Mouse (Mus musculus): ENCODE results near the gene Krtap26-1. TPM values are rescaled to one million over a fixed set of nuclear protein-coding genes. Genes with fewer than 3 reads are reported as not detected.

Krtap26-1 gene
- polyA plus RNA-seq, 1 experiment, result not detected

DNA sequence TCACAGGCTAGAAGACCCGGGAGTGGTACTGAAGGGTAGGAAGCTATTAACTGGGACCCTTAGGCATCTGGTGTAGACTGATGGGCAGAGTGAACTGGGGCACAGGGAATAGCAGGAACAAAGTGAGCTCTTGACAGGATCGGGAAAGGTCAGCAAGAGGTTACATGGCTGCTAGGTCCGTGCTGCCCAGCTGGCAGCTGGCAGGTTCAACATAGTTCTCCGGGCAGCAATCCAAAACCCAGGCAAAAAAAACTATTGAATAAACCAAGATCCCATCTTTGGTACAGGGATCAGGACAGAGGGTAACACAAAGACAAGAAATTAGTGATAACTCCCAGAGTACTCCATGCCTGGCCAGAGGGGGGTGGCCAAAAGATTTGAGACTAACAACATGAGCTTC is 12.5 kb downstream of the Krtap26-1 start:
- H3K4me3 ChIP-seq (ENCODE audit: insufficient read depth, low read length), result no peak overlapping the region

DNA sequence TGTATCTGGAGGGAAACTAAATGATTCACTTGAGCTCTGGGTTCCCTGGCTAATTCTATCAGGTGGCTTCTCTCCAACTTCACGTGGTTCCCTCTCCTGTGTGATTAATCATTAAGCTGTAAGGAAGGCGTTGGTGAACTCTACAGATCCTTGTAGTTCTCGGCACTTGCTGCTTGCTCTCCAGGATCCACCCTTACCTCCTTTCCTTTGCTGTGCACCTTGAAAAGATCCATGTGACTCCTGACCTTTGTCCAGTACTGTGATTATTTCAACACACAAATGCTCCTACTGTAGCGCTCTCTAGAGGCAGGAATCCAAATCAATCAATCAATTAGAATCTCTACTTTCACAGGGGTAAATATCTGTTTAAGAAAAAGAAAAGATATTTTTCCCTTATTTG is 16.1 kb downstream of the Krtap26-1 start:
- Histone ChIP-seq H3K4me3 (ENCODE audit: insufficient read depth, low read length) (no peak overlapping the region), H3K27ac (ENCODE audit: insufficient read depth, low read length) (no peak overlapping the region), H3K4me1 (ENCODE audit: control insufficient read depth, insufficient read depth, low read length) (no peaks in the 10 kb centered on the region)
- no peak for TF ChIP-seq POLR2A (IDR thresholded peaks at IDR 0.05; ENCODE audit: low read depth, low read length)
- no peak for TF ChIP-seq CTCF (IDR thresholded peaks at IDR 0.05; ENCODE audit: borderline replicate concordance, insufficient read depth, low read length)

More for the DNA sequence above, 12.5 kb downstream of the Krtap26-1 start:
- no peaks in the 10 kb centered on the region for H3K4me1 ChIP-seq (ENCODE audit: control insufficient read depth, insufficient read depth, low read length)
- no peak overlapping the region for H3K27ac ChIP-seq (ENCODE audit: insufficient read depth, low read length)
- TF ChIP-seq POLR2A (IDR thresholded peaks at IDR 0.05; ENCODE audit: low read depth, low read length) (no peak), CTCF (IDR thresholded peaks at IDR 0.05; ENCODE audit: borderline replicate concordance, insufficient read depth, low read length) (no peak)

- Histone ChIP-seq H3K27ac (ENCODE audit: insufficient read depth, low read length) (no peak within 1 kb of the TSS), H3K4me1 (ENCODE audit: control insufficient read depth, insufficient read depth, low read length) (no peaks in the 10 kb centered on the region), H3K4me3 (ENCODE audit: insufficient read depth, low read length) (no peak within 1 kb of the TSS)
- TF ChIP-seq CTCF (IDR thresholded peaks at IDR 0.05; ENCODE audit: borderline replicate concordance, insufficient read depth, low read length) (no peak), POLR2A (IDR thresholded peaks at IDR 0.05; ENCODE audit: low read depth, low read length) (no peak)
Observed at GRCm38 (mm10) chr16:88627566-88627965, 20.0 kb downstream of the Krtap26-1 start, which contains the start of gene 2310079G19Rik. Gene 2310079G19Rik, minus strand, starts transcription at chr16:88627666.

- H3K4me3 ChIP-seq (ENCODE audit: insufficient read depth, low read length), result no peak overlapping the region
- no peak overlapping the region for H3K27ac ChIP-seq (ENCODE audit: insufficient read depth, low read length)
- no peak for TF ChIP-seq CTCF (IDR thresholded peaks at IDR 0.05; ENCODE audit: borderline replicate concordance, insufficient read depth, low read length)
- no peak for TF ChIP-seq POLR2A (IDR thresholded peaks at IDR 0.05; ENCODE audit: low read depth, low read length)
- H3K4me1 ChIP-seq (ENCODE audit: control insufficient read depth, insufficient read depth, low read length), result no peaks in the 10 kb centered on the region
Observed at GRCm38 (mm10) chr16:88612712-88613111, 34.9 kb downstream of the Krtap26-1 start.

GRCm38 (mm10) chr16:88611922-88612321 is 35.7 kb downstream of the Krtap26-1 start, which contains the start of gene Krtap24-1:
Gene Krtap24-1, minus strand, starts transcription at chr16:88612279.
- no peaks in the 10 kb centered on the region for H3K4me1 ChIP-seq (ENCODE audit: control insufficient read depth, insufficient read depth, low read length)
- no peak within 1 kb of the TSS for H3K4me3 ChIP-seq (ENCODE audit: insufficient read depth, low read length)
- TF ChIP-seq POLR2A (IDR thresholded peaks at IDR 0.05; ENCODE audit: low read depth, low read length) (no peak), CTCF (IDR thresholded peaks at IDR 0.05; ENCODE audit: borderline replicate concordance, insufficient read depth, low read length) (no peak)
- no peak within 1 kb of the TSS for H3K27ac ChIP-seq (ENCODE audit: insufficient read depth, low read length)

DNA sequence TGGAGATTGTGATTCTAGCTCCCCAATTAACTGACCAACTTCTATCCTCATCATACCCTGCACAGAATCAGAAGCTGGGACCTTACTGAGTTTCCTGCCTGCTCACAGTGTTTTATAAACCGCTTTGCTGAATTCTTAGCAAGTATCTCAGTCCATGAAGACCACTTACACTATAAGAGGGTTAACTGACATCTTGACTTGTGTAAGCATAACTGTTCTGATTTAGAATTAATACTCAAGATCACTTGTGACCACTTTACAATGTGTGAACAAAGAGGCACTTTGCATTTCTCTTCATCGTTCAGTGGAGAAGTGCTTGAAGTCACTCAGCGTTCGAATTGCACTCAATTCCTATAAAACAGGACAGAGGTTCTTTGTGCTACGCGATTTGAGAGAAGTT is 43.0 kb downstream of the Krtap26-1 start:
- TF ChIP-seq CTCF (IDR thresholded peaks at IDR 0.05; ENCODE audit: borderline replicate concordance, insufficient read depth, low read length) (no peak), POLR2A (IDR thresholded peaks at IDR 0.05; ENCODE audit: low read depth, low read length) (no peak)
- H3K4me3 ChIP-seq (ENCODE audit: insufficient read depth, low read length), result no peak overlapping the region
- no peaks in the 10 kb centered on the region for H3K4me1 ChIP-seq (ENCODE audit: control insufficient read depth, insufficient read depth, low read length)
- H3K27ac ChIP-seq (ENCODE audit: insufficient read depth, low read length), result no peak overlapping the region

DNA sequence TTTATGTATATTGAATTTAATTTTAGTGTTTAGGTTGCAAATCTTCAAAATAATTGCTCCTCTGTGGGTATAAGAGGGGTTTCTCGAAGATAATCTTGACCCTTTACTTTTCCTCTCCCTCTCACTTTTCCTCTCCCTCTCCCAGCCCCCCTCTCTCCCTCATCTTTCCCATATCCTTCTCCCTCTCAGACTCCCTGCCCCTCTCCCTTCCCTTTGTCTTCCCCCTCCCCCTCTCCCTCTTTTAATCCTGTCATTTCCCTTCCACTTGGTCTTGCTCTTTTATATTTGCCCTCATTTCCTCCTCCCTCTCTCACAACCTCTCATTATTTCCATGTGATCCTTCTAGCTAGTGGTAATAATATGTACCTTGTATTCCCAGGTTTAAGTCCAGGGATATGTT is 45.1 kb downstream of the Krtap26-1 start:
- H3K4me1 ChIP-seq (ENCODE audit: control insufficient read depth, insufficient read depth, low read length), result no peaks in the 10 kb centered on the region
- no peak overlapping the region for H3K27ac ChIP-seq (ENCODE audit: insufficient read depth, low read length)
- TF ChIP-seq CTCF (IDR thresholded peaks at IDR 0.05; ENCODE audit: borderline replicate concordance, insufficient read depth, low read length) (no peak), POLR2A (IDR thresholded peaks at IDR 0.05; ENCODE audit: low read depth, low read length) (no peak)
- H3K4me3 ChIP-seq (ENCODE audit: insufficient read depth, low read length), result no peak overlapping the region

DNA sequence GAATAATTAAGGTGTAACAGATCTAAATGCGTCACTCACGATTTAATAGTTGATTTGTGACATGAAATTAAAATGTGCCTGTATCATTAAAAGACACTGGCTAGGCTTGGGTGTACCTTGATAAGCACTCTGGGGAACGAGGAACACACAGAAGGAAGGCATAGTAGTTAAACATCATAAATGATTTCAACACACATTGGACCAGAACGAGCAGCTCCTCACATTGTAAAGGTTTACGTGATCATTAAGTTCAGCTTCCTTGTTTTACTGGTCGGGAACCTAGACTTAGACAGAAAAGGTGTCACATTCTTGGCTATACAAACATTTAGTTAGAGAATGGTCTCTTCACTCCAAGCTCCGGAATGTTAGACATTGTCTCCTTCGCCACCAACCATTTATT is 47.3 kb downstream of the Krtap26-1 start:
- TF ChIP-seq CTCF (IDR thresholded peaks at IDR 0.05; ENCODE audit: borderline replicate concordance, insufficient read depth, low read length) (no peak), POLR2A (IDR thresholded peaks at IDR 0.05; ENCODE audit: low read depth, low read length) (no peak)
- Histone ChIP-seq H3K4me3 (ENCODE audit: insufficient read depth, low read length) (no peak overlapping the region), H3K4me1 (ENCODE audit: control insufficient read depth, insufficient read depth, low read length) (no peaks in the 10 kb centered on the region), H3K27ac (ENCODE audit: insufficient read depth, low read length) (no peak overlapping the region)

- TF ChIP-seq CTCF (IDR thresholded peaks at IDR 0.05; ENCODE audit: borderline replicate concordance, insufficient read depth, low read length) (no peak), POLR2A (IDR thresholded peaks at IDR 0.05; ENCODE audit: low read depth, low read length) (no peak)
- no peak overlapping the region for H3K27ac ChIP-seq (ENCODE audit: insufficient read depth, low read length)
Observed at GRCm38 (mm10) chr16:88599504-88600237, 47.9 kb downstream of the Krtap26-1 start.

More at GRCm38 (mm10) chr16:88599504-88600237, 47.9 kb downstream of the Krtap26-1 start:
- no peak overlapping the region for H3K4me3 ChIP-seq (ENCODE audit: insufficient read depth, low read length)
- H3K4me1 ChIP-seq (ENCODE audit: control insufficient read depth, insufficient read depth, low read length), result no peaks in the 10 kb centered on the region

Other genes with a start within 250 kb of the Krtap26-1 start
- gene Cldn17, start 140.8 kb downstream of the Krtap26-1 start, polyA plus RNA-seq (2011; ENCODE audit: insufficient read length, low read depth, missing spikeins), result not detected in 2 replicates
- gene Cldn8, start 84.6 kb downstream of the Krtap26-1 start, polyA plus RNA-seq (2011; ENCODE audit: insufficient read length, low read depth, missing spikeins), result not detected in 2 replicates
- not detected in 2 replicates for gene Krtap24-1, start 35.5 kb downstream of the Krtap26-1 start, polyA plus RNA-seq (2011; ENCODE audit: insufficient read length, low read depth, missing spikeins)
- gene 2310079G19Rik, start 20.1 kb downstream of the Krtap26-1 start, polyA plus RNA-seq (2011; ENCODE audit: insufficient read length, low read depth, missing spikeins), result not detected in 2 replicates
- not detected in 2 replicates for gene Krtap27-1, start 23.9 kb upstream of the Krtap26-1 start, polyA plus RNA-seq (2011; ENCODE audit: insufficient read length, low read depth, missing spikeins)
- not detected in 2 replicates for gene 2310061N02Rik, start 60.2 kb upstream of the Krtap26-1 start, polyA plus RNA-seq (2011; ENCODE audit: insufficient read length, low read depth, missing spikeins)
- not detected in 2 replicates for gene Krtap13-1, start 81.1 kb upstream of the Krtap26-1 start, polyA plus RNA-seq (2011; ENCODE audit: insufficient read length, low read depth, missing spikeins)
- gene Krtap13, start 103.8 kb upstream of the Krtap26-1 start, polyA plus RNA-seq (2011; ENCODE audit: insufficient read length, low read depth, missing spikeins), result not detected in 2 replicates
- not detected in 2 replicates for gene 2310034C09Rik, start 111.1 kb upstream of the Krtap26-1 start, polyA plus RNA-seq (2011; ENCODE audit: insufficient read length, low read depth, missing spikeins)
- not detected in 2 replicates for gene 2310057N15Rik, start 126.4 kb upstream of the Krtap26-1 start, polyA plus RNA-seq (2011; ENCODE audit: insufficient read length, low read depth, missing spikeins)
- not detected in 2 replicates for gene Gm5965, start 130.1 kb upstream of the Krtap26-1 start, polyA plus RNA-seq (2011; ENCODE audit: insufficient read length, low read depth, missing spikeins)
- not detected in 2 replicates for gene Gm20741, start 164.4 kb upstream of the Krtap26-1 start, polyA plus RNA-seq (2011; ENCODE audit: insufficient read length, low read depth, missing spikeins)
- gene Krtap15, start 172.4 kb upstream of the Krtap26-1 start, polyA plus RNA-seq (2011; ENCODE audit: insufficient read length, low read depth, missing spikeins), result not detected in 2 replicates
- gene Krtap14, start 178.3 kb upstream of the Krtap26-1 start, polyA plus RNA-seq (2011; ENCODE audit: insufficient read length, low read depth, missing spikeins), result not detected in 2 replicates
- gene Krtap19-1, start 221.6 kb upstream of the Krtap26-1 start, polyA plus RNA-seq (2011; ENCODE audit: insufficient read length, low read depth, missing spikeins), result not detected in 2 replicates
- not detected in 2 replicates for gene Krtap19-2, start 226.5 kb upstream of the Krtap26-1 start, polyA plus RNA-seq (2011; ENCODE audit: insufficient read length, low read depth, missing spikeins)
- not detected in 2 replicates for gene Krtap19-3, start 230.2 kb upstream of the Krtap26-1 start, polyA plus RNA-seq (2011; ENCODE audit: insufficient read length, low read depth, missing spikeins)
- not detected in 2 replicates for gene Krtap19-4, start 237.3 kb upstream of the Krtap26-1 start, polyA plus RNA-seq (2011; ENCODE audit: insufficient read length, low read depth, missing spikeins)
- not detected in 2 replicates for gene Krtap19-5, start 248.7 kb upstream of the Krtap26-1 start, polyA plus RNA-seq (2011; ENCODE audit: insufficient read length, low read depth, missing spikeins)

Data from embryonic fibroblast, embryonic 13.5 days (primary cell).